Mouse (Mus musculus) layer of hippocampus, adult 9-10 months (tissue): ENCODE data around the gene Mapkap1.

Experiments
- DNase-seq: peaks from one replicate; pipeline ENCODE4 v3.0.0; 2022; ENCODE audit warnings: low spot score

Gene Mapkap1

GRCm38 (mm10) chr2:34635249-34636165 lies 228.9 kb downstream of the Mapkap1 start:
- no peak for DNase-seq

GRCm38 (mm10) chr2:34638955-34639650 lies 232.5 kb downstream of the Mapkap1 start:
- peak; percentile 74 for DNase-seq

GRCm38 (mm10) chr2:34639725-34640124 lies 233.2 kb downstream of the Mapkap1 start:
- no peak for DNase-seq

GRCm38 (mm10) chr2:34642351-34642750 lies 235.8 kb downstream of the Mapkap1 start:
- DNase-seq = no peak

GRCm38 (mm10) chr2:34644571-34645526 lies 238.3 kb downstream of the Mapkap1 start:
- DNase-seq = no peak

- no peak for DNase-seq
Observed at GRCm38 (mm10) chr2:34645851-34646540, 239.4 kb downstream of the Mapkap1 start.

GRCm38 (mm10) chr2:34646541-34646865 lies 239.9 kb downstream of the Mapkap1 start:
- DNase-seq = no peak

GRCm38 (mm10) chr2:34647410-34647809 lies 240.8 kb downstream of the Mapkap1 start:
- no peak for DNase-seq

GRCm38 (mm10) chr2:34667820-34668219 lies 261.2 kb downstream of the Mapkap1 start:
- no peak for DNase-seq

GRCm38 (mm10) chr2:34668440-34669191 lies 262.0 kb downstream of the Mapkap1 start:
- peak; percentile 32 for DNase-seq

- no peak for DNase-seq
Observed at GRCm38 (mm10) chr2:34669203-34669746, 262.7 kb downstream of the Mapkap1 start.

GRCm38 (mm10) chr2:34670470-34670869 lies 263.9 kb downstream of the Mapkap1 start:
- no peak for DNase-seq

GRCm38 (mm10) chr2:34671385-34672026 lies 264.9 kb downstream of the Mapkap1 start:
- DNase-seq = no peak

GRCm38 (mm10) chr2:34673846-34674245 lies 267.3 kb downstream of the Mapkap1 start:
- no peak for DNase-seq
